Mouse (Mus musculus) spleen, adult 18-20 months (tissue): ENCODE data around the gene Zfp654.

Experiments
- DNase-seq, 2 experiments: peaks; one replicate each; pipeline ENCODE4 v3.0.0; 2022; ENCODE audit warnings: mixed read lengths in 2 of 2

Gene Zfp654

GRCm38 (mm10) chr16:64759245-64759626 lies 92.2 kb downstream of the Zfp654 start:
- DNase-seq, result no peak

GRCm38 (mm10) chr16:64758561-64759244 lies 92.7 kb downstream of the Zfp654 start:
- DNase-seq, result no peak

GRCm38 (mm10) chr16:64757666-64758400 lies 93.6 kb downstream of the Zfp654 start:
- DNase-seq, result no peak

- DNase-seq, result no peak
Observed at GRCm38 (mm10) chr16:64756321-64756720, 95.1 kb downstream of the Zfp654 start.

GRCm38 (mm10) chr16:64754743-64755139 lies 96.7 kb downstream of the Zfp654 start:
- no peak for DNase-seq

- DNase-seq, result no peak
Observed at GRCm38 (mm10) chr16:64753990-64754742, 97.3 kb downstream of the Zfp654 start.

- DNase-seq, result peak in 1 of 2 experiments; percentile 63
Observed at GRCm38 (mm10) chr16:64748237-64748636, 103.2 kb downstream of the Zfp654 start.

GRCm38 (mm10) chr16:64745089-64745488 lies 106.4 kb downstream of the Zfp654 start:
- no peak for DNase-seq

- no peak for DNase-seq
Observed at GRCm38 (mm10) chr16:64737289-64737688, 114.2 kb downstream of the Zfp654 start.
